Mouse (Mus musculus) megakaryocyte, adult 5-6 weeks (primary cell): Measurements from ENCODE around the gene Abca2. TPM values are rescaled to one million over a fixed set of nuclear protein-coding genes. Genes with fewer than 3 reads are reported as not detected.

ENCODE experiments used
- ATAC-seq: 2 replicates; pipeline ENCODE4 v1.8.0; 2016; ENCODE audit warnings: mild to moderate bottlenecking, inconsistent platforms; ENCODE audit not compliant: poor library complexity, severe bottlenecking
- total RNA-seq, 2 experiments: library from RNA; stranded (forward) in 1 of 2; stranded (reverse) in 1 of 2; fragments of 153-499, 151-499 nt in 1 of 2; fragments of 221-1000, 200-1000 nt in 1 of 2; gene quantifications; 2 replicates each; pipeline versions ENCODE4 v1.2.3 to v1.2.4; 2015 to 2017

Abca2 gene
- total RNA-seq, 2 experiments from 2014 or later = 12.0 to 25.5 TPM

DNA sequence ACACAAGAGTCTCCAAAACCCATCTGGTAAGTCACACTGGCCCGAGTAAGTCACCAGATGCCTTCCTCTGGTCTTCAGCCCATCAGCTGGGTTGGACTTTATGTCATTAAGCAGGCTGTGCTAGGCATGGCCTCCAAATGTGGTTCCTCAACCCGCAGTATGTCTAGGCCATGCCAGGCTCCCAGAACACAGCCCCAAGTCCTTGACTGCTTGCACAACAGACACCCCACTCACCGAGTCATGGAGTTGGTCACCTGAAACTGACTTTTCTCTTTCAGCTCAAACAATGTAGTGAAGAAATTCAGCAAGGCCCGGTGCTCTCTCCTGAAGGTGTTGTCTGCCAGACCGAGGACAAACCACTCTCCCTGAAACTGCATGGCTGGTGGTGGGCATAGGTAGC lies 64.5 kb downstream of the Abca2 start:
- no peak for ATAC-seq

DNA sequence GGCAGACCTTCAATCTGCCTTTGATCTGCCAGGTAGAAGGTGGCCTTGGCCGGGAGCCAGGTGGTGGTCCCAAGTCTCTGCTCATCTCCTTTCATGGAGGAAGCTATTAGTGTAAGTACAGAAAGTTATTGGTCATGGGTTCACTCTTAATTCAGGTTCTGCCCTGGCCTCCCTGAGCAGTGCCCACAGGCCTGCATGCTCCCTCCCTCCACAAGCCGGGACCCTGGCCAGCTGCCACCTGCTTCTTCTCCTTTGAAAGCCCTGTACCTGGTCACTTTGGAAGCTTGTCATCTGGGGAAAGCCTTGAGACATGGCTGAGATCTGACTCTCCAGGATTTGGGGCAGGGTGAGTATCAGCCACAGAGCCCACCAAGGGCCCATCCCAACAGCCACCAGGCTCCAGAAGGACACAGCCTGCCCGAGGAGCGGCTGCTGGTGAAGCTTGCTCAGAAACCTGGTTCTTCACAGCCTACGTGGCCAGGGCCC lies 65.0 kb downstream of the Abca2 start, which contains the start of gene Lcn12:
Lcn12 (minus strand) TSS at position 436 of the 486 bp plus-strand sequence.
- ATAC-seq = no peak

DNA sequence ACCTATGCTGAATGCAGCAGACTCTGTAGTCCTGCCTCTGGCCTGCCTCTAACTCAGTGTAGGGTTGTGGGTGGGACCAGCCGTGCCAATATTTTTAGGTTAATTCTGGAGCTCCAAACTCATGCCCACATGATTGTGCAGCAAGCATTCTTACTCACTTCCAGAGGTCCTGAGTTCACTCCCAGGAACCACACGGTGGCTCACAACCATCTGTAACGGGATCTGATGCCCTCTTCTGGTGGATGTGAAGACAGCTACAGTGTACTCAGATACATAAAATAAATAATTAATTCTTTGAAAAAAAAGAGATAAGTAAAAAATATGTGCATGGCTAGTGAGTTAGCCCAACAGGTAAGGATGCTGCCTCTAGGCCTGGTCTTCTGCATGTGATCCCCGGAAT lies 68.0 kb downstream of the Abca2 start:
- no peak for ATAC-seq

Other genes starting within 250 kb of the Abca2 start
Only the 30 nearest of the 43 such genes appear.
- gene Rnf208, start 186.4 kb upstream of the Abca2 start, total RNA-seq (2015) = 0.14 TPM in 1 of 2 replicates, not detected in the other
- not detected in 2 replicates for gene Rnf208, start 186.4 kb upstream of the Abca2 start, total RNA-seq (2017)
- not detected in 2 replicates for gene Cysrt1, start 186.3 kb upstream of the Abca2 start, total RNA-seq (2015)
- gene Cysrt1, start 186.3 kb upstream of the Abca2 start, total RNA-seq (2017) = not detected in 2 replicates
- gene AL732309.1, start 181.8 kb upstream of the Abca2 start, total RNA-seq (2015) = 4.7 TPM in 2 replicates
- gene AL732309.1, start 181.8 kb upstream of the Abca2 start, total RNA-seq (2017) = 1.7 TPM in 1 of 2 replicates, not detected in the other
- gene Tmem203, start 173.3 kb upstream of the Abca2 start, total RNA-seq (2015) = 8.4 and 13.1 TPM in 2 replicates
- gene Tmem203, start 173.3 kb upstream of the Abca2 start, total RNA-seq (2017) = 7.4 and 10.9 TPM in 2 replicates
- 7.5 and 10.5 TPM in 2 replicates for gene Tprn, start 166.1 kb upstream of the Abca2 start, total RNA-seq (2015)
- 5.2 and 6.0 TPM in 2 replicates for gene Tprn, start 166.1 kb upstream of the Abca2 start, total RNA-seq (2017)
- gene Ssna1, start 156.3 kb upstream of the Abca2 start, total RNA-seq (2015) = 159 TPM in 2 replicates
- gene Ssna1, start 156.3 kb upstream of the Abca2 start, total RNA-seq (2017) = 61.1 and 86.0 TPM in 2 replicates
- gene Anapc2, start 156.2 kb upstream of the Abca2 start, total RNA-seq (2015) = 28.9 and 40.5 TPM in 2 replicates
- 25.1 and 32.1 TPM in 2 replicates for gene Anapc2, start 156.2 kb upstream of the Abca2 start, total RNA-seq (2017)
- gene Tmem210, start 140.6 kb upstream of the Abca2 start, total RNA-seq (2015) = not detected in 2 replicates
- not detected in 2 replicates for gene Tmem210, start 140.6 kb upstream of the Abca2 start, total RNA-seq (2017)
- not detected in 2 replicates for gene Lrrc26, start 138.8 kb upstream of the Abca2 start, total RNA-seq (2015)
- not detected in 2 replicates for gene Lrrc26, start 138.8 kb upstream of the Abca2 start, total RNA-seq (2017)
- gene Grin1, start 109.5 kb upstream of the Abca2 start, total RNA-seq (2015) = not detected in 2 replicates
- gene Grin1, start 109.5 kb upstream of the Abca2 start, total RNA-seq (2017) = not detected in 2 replicates
- gene Man1b1, start 96.4 kb upstream of the Abca2 start, total RNA-seq (2015) = 14.8 TPM in 2 replicates
- gene Man1b1, start 96.4 kb upstream of the Abca2 start, total RNA-seq (2017) = 36.8 and 40.8 TPM in 2 replicates
- 25.1 and 30.5 TPM in 2 replicates for gene Dpp7, start 72.3 kb upstream of the Abca2 start, total RNA-seq (2015)
- gene Dpp7, start 72.3 kb upstream of the Abca2 start, total RNA-seq (2017) = 27.8 and 50.7 TPM in 2 replicates
- 34.4 and 36.0 TPM in 2 replicates for gene Uap1l1, start 63.0 kb upstream of the Abca2 start, total RNA-seq (2015)
- 11.0 and 12.6 TPM in 2 replicates for gene Uap1l1, start 63.0 kb upstream of the Abca2 start, total RNA-seq (2017)
- 4.9 and 5.5 TPM in 2 replicates for gene Sapcd2, start 56.4 kb upstream of the Abca2 start, total RNA-seq (2015)
- gene Sapcd2, start 56.4 kb upstream of the Abca2 start, total RNA-seq (2017) = 3.6 and 4.6 TPM in 2 replicates
- gene Entpd2, start 32.8 kb upstream of the Abca2 start, total RNA-seq (2015) = not detected in 2 replicates
- gene Entpd2, start 32.8 kb upstream of the Abca2 start, total RNA-seq (2017) = not detected in 2 replicates
- gene Npdc1, start 29.4 kb upstream of the Abca2 start, total RNA-seq (2015) = not detected in 2 replicates
- not detected in 2 replicates for gene Npdc1, start 29.4 kb upstream of the Abca2 start, total RNA-seq (2017)
- gene Fut7, start 5.4 kb upstream of the Abca2 start, total RNA-seq (2015) = 10.1 and 11.6 TPM in 2 replicates
- gene Fut7, start 5.4 kb upstream of the Abca2 start, total RNA-seq (2017) = 20.4 and 21.5 TPM in 2 replicates
- not detected in 2 replicates for gene Clic3, start 28.1 kb downstream of the Abca2 start, total RNA-seq (2015)
- gene Clic3, start 28.1 kb downstream of the Abca2 start, total RNA-seq (2017) = not detected in 2 replicates
- gene Paxx, start 32.4 kb downstream of the Abca2 start, total RNA-seq (2015) = 36.3 and 36.5 TPM in 2 replicates
- gene Paxx, start 32.4 kb downstream of the Abca2 start, total RNA-seq (2017) = 25.7 and 29.6 TPM in 2 replicates
- gene Ptgds, start 41.3 kb downstream of the Abca2 start, total RNA-seq (2015) = not detected in 2 replicates
- not detected in 2 replicates for gene Ptgds, start 41.3 kb downstream of the Abca2 start, total RNA-seq (2017)
- gene Lcn12, start 65.2 kb downstream of the Abca2 start, total RNA-seq (2015) = not detected in 2 replicates
- not detected in 2 replicates for gene Lcn12, start 65.2 kb downstream of the Abca2 start, total RNA-seq (2017)
- 23.4 and 32.3 TPM in 2 replicates for gene Fbxw5, start 72.0 kb downstream of the Abca2 start, total RNA-seq (2015)
- 15.5 and 19.8 TPM in 2 replicates for gene Fbxw5, start 72.0 kb downstream of the Abca2 start, total RNA-seq (2017)
- 0.18 and 2.1 TPM in 2 replicates for gene C8g, start 73.0 kb downstream of the Abca2 start, total RNA-seq (2015)
- gene C8g, start 73.0 kb downstream of the Abca2 start, total RNA-seq (2017) = 0.44 and 1.2 TPM in 2 replicates
- 9.1 and 9.4 TPM in 2 replicates for gene Traf2, start 118.2 kb downstream of the Abca2 start, total RNA-seq (2015)
- 12.6 and 15.3 TPM in 2 replicates for gene Traf2, start 118.2 kb downstream of the Abca2 start, total RNA-seq (2017)
- 155 and 171 TPM in 2 replicates for gene Edf1, start 129.1 kb downstream of the Abca2 start, total RNA-seq (2015)
- gene Edf1, start 129.1 kb downstream of the Abca2 start, total RNA-seq (2017) = 133 and 145 TPM in 2 replicates
- gene Mamdc4, start 146.1 kb downstream of the Abca2 start, total RNA-seq (2015) = 0.09 and 2.3 TPM in 2 replicates
- gene Mamdc4, start 146.1 kb downstream of the Abca2 start, total RNA-seq (2017) = 0.15 and 5.0 TPM in 2 replicates
- 12.7 and 15.1 TPM in 2 replicates for gene Phpt1, start 146.5 kb downstream of the Abca2 start, total RNA-seq (2015)
- 8.4 and 11.8 TPM in 2 replicates for gene Phpt1, start 146.5 kb downstream of the Abca2 start, total RNA-seq (2017)
- not detected in 2 replicates for gene Ajm1, start 153.1 kb downstream of the Abca2 start, total RNA-seq (2015)
- gene Ajm1, start 153.1 kb downstream of the Abca2 start, total RNA-seq (2017) = not detected in 2 replicates
- gene Rabl6, start 179.8 kb downstream of the Abca2 start, total RNA-seq (2015) = 18.3 and 25.7 TPM in 2 replicates
- 34.0 and 43.0 TPM in 2 replicates for gene Rabl6, start 179.8 kb downstream of the Abca2 start, total RNA-seq (2017)
- not detected in 2 replicates for gene Ccdc183, start 189.0 kb downstream of the Abca2 start, total RNA-seq (2015)
- gene Ccdc183, start 189.0 kb downstream of the Abca2 start, total RNA-seq (2017) = not detected in 2 replicates